In the genomic region with DNA sequence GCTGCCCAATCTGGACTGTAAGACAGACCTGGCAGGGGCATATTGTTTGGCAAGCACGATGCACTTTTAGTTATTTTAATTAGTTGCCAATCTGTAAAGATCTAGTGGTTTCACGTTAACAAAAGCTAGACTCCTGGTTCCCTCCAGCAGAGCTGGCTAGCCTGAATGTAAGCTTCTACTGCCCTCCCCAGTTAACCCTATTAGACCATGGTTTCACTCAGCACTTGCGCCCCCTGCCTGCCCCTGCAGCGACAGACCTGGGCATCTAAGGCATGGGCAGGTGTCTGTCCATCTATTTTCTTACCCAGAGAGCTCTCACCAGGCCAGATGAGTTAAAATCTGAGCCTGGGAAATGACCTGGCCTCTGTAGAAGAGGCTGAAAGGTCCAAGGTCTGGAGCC, we compare ENCODE assay signal across 9 mouse cellular contexts. TPM values are rescaled to one million over a fixed set of nuclear protein-coding genes. Genes with fewer than 3 reads are reported as not detected.
DNase-seq lines count a peak whose midpoint lies in the region; ATAC-seq lines count a peak whose summit lies in the region.
"Had no signal": no experiment of that assay in that cellular context is flagged by ENCODE, and none has a peak within 500 bp of the region (broad histone marks: within the 10 kb centered on the region; RNA-seq: fewer than 3 reads in every experiment).

No protein-coding gene starts in this region.

- no peaks in the 10 kb centered on the region for H3K36me3 ChIP-seq in heart, embryonic 10.5 days
- no peaks in the 10 kb centered on the region for H3K36me3 ChIP-seq in forebrain, embryonic 16.5 days (ENCODE audit: control insufficient read depth, insufficient read depth)
- H3K36me3 ChIP-seq in neural tube, embryonic 13.5 days, result no peaks in the 10 kb centered on the region; the same call in 1 of the 2 replicates
- H3K36me3 ChIP-seq: heart, embryonic 15.5 days had no signal

- ATAC-seq in forebrain, embryonic 16.5 days, result peak; percentile 18; the same call in 1 of the 2 replicates
- no peak for ATAC-seq in neural tube, embryonic 13.5 days (ENCODE audit: low read depth)
- no peak for ATAC-seq in monocyte, adult 5-6 weeks (replicated peaks; ENCODE audit: insufficient number of reproducible peaks, low FRiP score, low TSS enrichment, poor library complexity, severe bottlenecking)

- peak overlapping the region; percentile 55 for H3K4me2 ChIP-seq in forebrain, embryonic 16.5 days (ENCODE audit: low read length)
- peak overlapping the region; percentile 78 for H3K4me2 ChIP-seq in neural tube, embryonic 13.5 days
- H3K4me2 ChIP-seq: heart, embryonic 15.5 days had no signal

- H3K4me3 ChIP-seq in heart, embryonic 10.5 days, result no peak overlapping the region
- peak overlapping the region; percentile 64 for H3K4me3 ChIP-seq in forebrain, embryonic 16.5 days (replicated peaks; ENCODE audit: low read length)
- peak overlapping the region; percentile 50 for H3K4me3 ChIP-seq in neural tube, embryonic 13.5 days
- H3K4me3 ChIP-seq: heart, embryonic 15.5 days had no signal

- DNase-seq in heart, postnatal 4 days, result peak; percentile 70
- no peak for DNase-seq in heart, embryonic 10.5 days (ENCODE audit: low spot score)
- DNase-seq in A20 (ENCODE audit: low read depth, low spot score), result peak; percentile 59
- peak; percentile 73 for DNase-seq in adrenal gland, postnatal 10 days
- peak; percentile 83 to 88 for DNase-seq in kidney, postnatal 4 days

- peaks cover 18% of the 10 kb centered on the region for H3K4me1 ChIP-seq in heart, embryonic 10.5 days
- H3K4me1 ChIP-seq in forebrain, embryonic 16.5 days (replicated peaks; ENCODE audit: control insufficient read depth, insufficient read depth, low read length), result peaks cover 51% of the 10 kb centered on the region
- peaks cover 59% of the 10 kb centered on the region for H3K4me1 ChIP-seq in neural tube, embryonic 13.5 days (replicated peaks)

- no peaks in the 10 kb centered on the region for H3K9me3 ChIP-seq in heart, embryonic 10.5 days
- H3K9me3 ChIP-seq in forebrain, embryonic 16.5 days (ENCODE audit: control insufficient read depth, low read length), result peaks cover 4% of the 10 kb centered on the region; the same call in 1 of the 2 replicates
- no peaks in the 10 kb centered on the region; the same call in 1 of the 2 replicates for H3K9me3 ChIP-seq in neural tube, embryonic 13.5 days
- H3K9me3 ChIP-seq: heart, embryonic 15.5 days had no signal

- H3K27ac ChIP-seq in heart, embryonic 10.5 days, result no peak overlapping the region
- peak overlapping the region; percentile 99 for H3K27ac ChIP-seq in forebrain, embryonic 16.5 days (ENCODE audit: low read length)
- H3K27ac ChIP-seq in neural tube, embryonic 13.5 days (replicated peaks), result peak overlapping the region; percentile 46
- H3K27ac ChIP-seq: heart, embryonic 15.5 days had no signal

- H3K27me3 ChIP-seq in heart, embryonic 10.5 days (ENCODE audit: insufficient read depth, poor library complexity, severe bottlenecking), result peaks cover 57% of the 10 kb centered on the region
- H3K27me3 ChIP-seq in forebrain, embryonic 16.5 days (replicated peaks; ENCODE audit: control insufficient read depth, insufficient read depth, low read length), result no peaks in the 10 kb centered on the region
- H3K27me3 ChIP-seq in neural tube, embryonic 13.5 days, result no peaks in the 10 kb centered on the region

- WGBS in heart, embryonic 10.5 days, result 26% methylated on average over 4 of the region's 4 CpGs
- WGBS in forebrain, embryonic 16.5 days, result 2% methylated on average over 4 of the region's 4 CpGs
- WGBS in neural tube, embryonic 13.5 days, result 11% methylated on average over 4 of the region's 4 CpGs

- peak overlapping the region; percentile 51 for H3K9ac ChIP-seq in forebrain, embryonic 16.5 days (replicated peaks; ENCODE audit: low read depth, low read length)
- H3K9ac ChIP-seq in neural tube, embryonic 13.5 days, result peak overlapping the region; percentile 70
- H3K9ac ChIP-seq: heart, embryonic 15.5 days had no signal

RNA-seq across cellular contexts. Expression of gene Trim2, which starts 4.4 kb away (rescaled TPM):
- total RNA-seq in heart, postnatal 4 days (2021), result 10 to 100 TPM in 1 of 2 experiments, 1 to 10 TPM in 1; 8.9 to 10.1 TPM
- polyA plus RNA-seq in heart, embryonic 10.5 days (2016; fragmentation: Nextera tagmentation; extraction: Ambion mirVana), result 7.1 and 8.0 TPM in 2 replicates
- total RNA-seq in adrenal gland, postnatal 10 days (2021), result 10 to 100 TPM; 53.1 to 58.5 TPM
- polyA plus RNA-seq in forebrain, embryonic 16.5 days (2015; fragmentation: Nextera tagmentation; extraction: Ambion mirVana), result 195 and 201 TPM in 2 replicates
- 126 and 142 TPM in 2 replicates for polyA plus RNA-seq in neural tube, embryonic 13.5 days (2015; fragmentation: Nextera tagmentation; extraction: Ambion mirVana)
- total RNA-seq in monocyte, adult 5-6 weeks (2017), result 0.39 TPM in 1 of 3 replicates, not detected in the others
